Mouse (Mus musculus) forebrain, postnatal 0 days (tissue): Measurements from ENCODE around the gene Runx3. TPM values are rescaled to one million over a fixed set of nuclear protein-coding genes. Genes with fewer than 3 reads are reported as not detected.

Source experiments
- ATAC-seq: fragments of 200-750 bp; cut with Nextera tagmentation; 2 replicates; pipeline ENCODE4 v1.8.0; 2017; ENCODE audit warnings: mild to moderate bottlenecking, moderate library complexity
- DNase-seq: peaks from one replicate; pipeline ENCODE4 v3.0.0-alpha.2; 2015
- H3K27ac ChIP-seq: fragments of 300-500 bp; sonication (generic); 2 replicates; pipeline ENCODE4 v1.5.1; 2014; ENCODE audit warnings: low read depth, mild to moderate bottlenecking, antibody characterized with exemption, low read length, moderate library complexity, mixed read lengths
- H3K27me3 ChIP-seq: fragments of 300-500 bp; sonication (generic); 2 replicates; pipeline ENCODE4 v1.6.1; 2014; ENCODE audit warnings: mild to moderate bottlenecking, low read length, mixed read lengths; ENCODE audit not compliant: insufficient read depth
- H3K36me3 ChIP-seq: fragments of 300-500 bp; sonication (generic); 2 replicates; pipeline ENCODE4 v1.6.1; 2014; ENCODE audit warnings: mild to moderate bottlenecking, moderate library complexity; ENCODE audit not compliant: insufficient read depth
- H3K4me1 ChIP-seq: fragments of 300-500 bp; sonication (generic); 2 replicates; pipeline ENCODE4 v1.6.1; 2014; ENCODE audit warnings: antibody characterized with exemption; ENCODE audit not compliant: insufficient read depth
- H3K4me2 ChIP-seq: fragments of 300-500 bp; sonication (generic); 2 replicates; pipeline ENCODE4 v1.6.1; 2014; ENCODE audit warnings: low read depth, mild to moderate bottlenecking, moderate library complexity
- H3K4me3 ChIP-seq: fragments of 300-500 bp; sonication (generic); 2 replicates; pipeline ENCODE4 v1.5.1; 2014; ENCODE audit warnings: low read depth, low read length, mixed read lengths
- H3K9ac ChIP-seq: fragments of 300-500 bp; sonication (generic); 2 replicates; pipeline ENCODE4 v1.6.1; 2014; ENCODE audit warnings: mild to moderate bottlenecking
- H3K9me3 ChIP-seq: fragments of 300-500 bp; sonication (generic); 2 replicates; pipeline ENCODE4 v1.6.1; 2016; ENCODE audit warnings: low read length
- CTCF ChIP-seq: sonication (generic); IDR thresholded peaks from 2 replicates; pipeline ENCODE4 v1.5.1; 2016; ENCODE audit warnings: antibody characterized with exemption, control low read depth, low read depth
- WGBS: fragments of 180-500 bp; shearing (Covaris S2); extraction: QIAGEN DNeasy Blood & Tissue Kit; methylation state at CpG from one replicate; pipeline ENCODE4 v1.1.7; 2014; 5-methylcytosine and 5-hydroxymethylcytosine counted together
- polyA plus RNA-seq: library from polyadenylated mRNA; unstranded; fragments of >200 nt; fragmentation: Nextera tagmentation; extraction: Ambion mirVana; gene quantifications from 2 replicates; pipeline ENCODE4 v1.2.1, GENCODE M21; 2015
- total RNA-seq: library from RNA; depleted of rRNA; stranded (reverse); fragments of >200 nt; gene quantifications from 2 replicates; pipeline ENCODE4 v1.2.3, GENCODE M21; 2014

Gene Runx3
- total and polyA plus RNA-seq, 2 experiments from 2014 or later = not detected

- Histone ChIP-seq H3K9ac (no peak overlapping the region), H3K4me2 (no peak overlapping the region), H3K36me3 (no peaks in the 10 kb centered on the region), H3K4me1 (no peaks in the 10 kb centered on the region), H3K27me3 (no peaks in the 10 kb centered on the region), H3K27ac (no peak overlapping the region), H3K4me3 (no peak overlapping the region), H3K9me3 (no peaks in the 10 kb centered on the region)
- TF ChIP-seq CTCF = no peak
- WGBS = 32% methylated on average over 23 of the region's 23 CpGs
- ATAC-seq (peak; percentile 36; the same call in 1 of the 2 replicates), DNase-seq (peak; percentile 13)
Measured at GRCm38 (mm10) chr4:135079859-135080640, 40.4 kb upstream of the Runx3 start.

DNA sequence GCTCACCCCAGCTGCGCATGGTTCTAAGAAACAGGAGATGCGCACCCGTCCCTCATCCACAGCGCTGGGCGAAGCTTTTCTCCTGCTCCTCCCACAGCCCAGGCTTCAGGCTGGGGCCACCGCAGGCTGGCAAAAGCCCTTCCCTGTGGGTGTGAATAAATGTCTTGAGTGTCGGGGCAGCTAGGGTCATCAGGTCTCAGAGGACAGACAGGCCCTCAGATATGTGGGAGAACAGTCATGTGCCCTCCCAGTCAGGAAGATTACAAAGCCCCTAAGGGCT, 39.9 kb upstream of the Runx3 start:
- Histone ChIP-seq H3K27me3 (no peaks in the 10 kb centered on the region), H3K4me1 (no peaks in the 10 kb centered on the region), H3K9ac (no peak overlapping the region), H3K9me3 (no peaks in the 10 kb centered on the region), H3K4me2 (no peak overlapping the region), H3K27ac (no peak overlapping the region), H3K4me3 (no peak overlapping the region), H3K36me3 (no peaks in the 10 kb centered on the region)
- no peak for ATAC-seq
- DNase-seq = peak; percentile 4
- WGBS = 64% methylated on average over 7 of the region's 7 CpGs
- TF ChIP-seq CTCF = no peak

- no peak overlapping the region for H3K27ac ChIP-seq
- no peak overlapping the region for H3K4me3 ChIP-seq
- no peaks in the 10 kb centered on the region for H3K36me3 ChIP-seq
- no peak for DNase-seq
- no peak overlapping the region for H3K4me2 ChIP-seq
- no peaks in the 10 kb centered on the region for H3K9me3 ChIP-seq
- no peaks in the 10 kb centered on the region for H3K4me1 ChIP-seq
- no peak for TF ChIP-seq CTCF
- H3K9ac ChIP-seq = no peak overlapping the region
- 79% methylated on average over 6 of the region's 6 CpGs for WGBS
- no peak for ATAC-seq
- no peaks in the 10 kb centered on the region for H3K27me3 ChIP-seq
Measured at GRCm38 (mm10) chr4:135083089-135083488, 37.4 kb upstream of the Runx3 start.

- no peaks in the 10 kb centered on the region for H3K27me3 ChIP-seq
- 81% methylated on average over 13 of the region's 13 CpGs for WGBS
- no peak overlapping the region for H3K4me2 ChIP-seq
- H3K36me3 ChIP-seq = no peaks in the 10 kb centered on the region
- peak; percentile 35 for TF ChIP-seq CTCF
- no peaks in the 10 kb centered on the region for H3K4me1 ChIP-seq
- ATAC-seq = no peak
- H3K27ac ChIP-seq = no peak overlapping the region
- H3K9ac ChIP-seq = no peak overlapping the region
- no peak overlapping the region for H3K4me3 ChIP-seq
- DNase-seq = no peak
- H3K9me3 ChIP-seq = no peaks in the 10 kb centered on the region
Measured at GRCm38 (mm10) chr4:135085077-135085853, 35.2 kb upstream of the Runx3 start.

DNA sequence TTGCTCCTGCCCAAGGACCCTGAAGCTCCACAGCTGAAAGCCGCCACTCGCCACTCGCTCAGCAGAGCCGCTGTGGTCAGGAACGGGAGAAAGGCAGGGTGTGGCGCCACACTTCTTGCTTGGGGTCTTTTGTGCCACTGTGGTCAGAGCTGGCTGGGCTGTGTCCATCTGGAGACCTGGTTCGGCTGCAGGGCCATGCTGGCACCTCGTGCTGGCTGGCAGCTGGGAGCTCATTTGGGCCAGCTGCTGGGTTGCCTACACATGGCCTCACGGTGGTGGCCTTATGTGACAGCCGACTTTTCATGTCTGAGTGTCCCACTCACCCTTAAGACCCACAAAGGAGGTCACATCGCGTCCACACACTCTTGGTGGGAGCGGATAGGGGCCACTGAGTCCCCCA, 29.8 kb upstream of the Runx3 start:
- no peak overlapping the region for H3K4me2 ChIP-seq
- H3K36me3 ChIP-seq = no peaks in the 10 kb centered on the region
- no peaks in the 10 kb centered on the region for H3K27me3 ChIP-seq
- no peak overlapping the region for H3K4me3 ChIP-seq
- no peaks in the 10 kb centered on the region for H3K9me3 ChIP-seq
- DNase-seq = no peak
- 77% methylated on average over 13 of the region's 13 CpGs for WGBS
- H3K9ac ChIP-seq = no peak overlapping the region
- no peaks in the 10 kb centered on the region for H3K4me1 ChIP-seq
- no peak overlapping the region for H3K27ac ChIP-seq
- no peak for ATAC-seq
- no peak for TF ChIP-seq CTCF

GRCm38 (mm10) chr4:135092871-135093270, 27.6 kb upstream of the Runx3 start:
- no peak for ATAC-seq
- Histone ChIP-seq H3K4me2 (no peak overlapping the region), H3K36me3 (no peaks in the 10 kb centered on the region), H3K9ac (no peak overlapping the region), H3K9me3 (no peaks in the 10 kb centered on the region), H3K27me3 (no peaks in the 10 kb centered on the region), H3K27ac (no peak overlapping the region), H3K4me1 (no peaks in the 10 kb centered on the region), H3K4me3 (no peak overlapping the region)
- WGBS = 47% methylated on average over 3 of the region's 3 CpGs
- no peak for DNase-seq
- no peak for TF ChIP-seq CTCF

- DNase-seq = no peak
- Histone ChIP-seq H3K4me3 (no peak overlapping the region), H3K9me3 (no peaks in the 10 kb centered on the region), H3K27me3 (no peaks in the 10 kb centered on the region), H3K36me3 (no peaks in the 10 kb centered on the region), H3K4me1 (no peaks in the 10 kb centered on the region), H3K4me2 (no peak overlapping the region), H3K27ac (no peak overlapping the region), H3K9ac (no peak overlapping the region)
- ATAC-seq = no peak
- no peak for TF ChIP-seq CTCF
- WGBS = 85% methylated on average over 8 of the region's 8 CpGs
Measured at GRCm38 (mm10) chr4:135095693-135096092, 24.8 kb upstream of the Runx3 start.
